Mouse (Mus musculus): ENCODE results near the gene Csf2ra.
"Not testable (repeated sequence)": the region's sequence is repeated elsewhere in the genome, so short reads cannot be mapped to it uniquely, and the experiment has no call there.

Csf2ra gene

DNA sequence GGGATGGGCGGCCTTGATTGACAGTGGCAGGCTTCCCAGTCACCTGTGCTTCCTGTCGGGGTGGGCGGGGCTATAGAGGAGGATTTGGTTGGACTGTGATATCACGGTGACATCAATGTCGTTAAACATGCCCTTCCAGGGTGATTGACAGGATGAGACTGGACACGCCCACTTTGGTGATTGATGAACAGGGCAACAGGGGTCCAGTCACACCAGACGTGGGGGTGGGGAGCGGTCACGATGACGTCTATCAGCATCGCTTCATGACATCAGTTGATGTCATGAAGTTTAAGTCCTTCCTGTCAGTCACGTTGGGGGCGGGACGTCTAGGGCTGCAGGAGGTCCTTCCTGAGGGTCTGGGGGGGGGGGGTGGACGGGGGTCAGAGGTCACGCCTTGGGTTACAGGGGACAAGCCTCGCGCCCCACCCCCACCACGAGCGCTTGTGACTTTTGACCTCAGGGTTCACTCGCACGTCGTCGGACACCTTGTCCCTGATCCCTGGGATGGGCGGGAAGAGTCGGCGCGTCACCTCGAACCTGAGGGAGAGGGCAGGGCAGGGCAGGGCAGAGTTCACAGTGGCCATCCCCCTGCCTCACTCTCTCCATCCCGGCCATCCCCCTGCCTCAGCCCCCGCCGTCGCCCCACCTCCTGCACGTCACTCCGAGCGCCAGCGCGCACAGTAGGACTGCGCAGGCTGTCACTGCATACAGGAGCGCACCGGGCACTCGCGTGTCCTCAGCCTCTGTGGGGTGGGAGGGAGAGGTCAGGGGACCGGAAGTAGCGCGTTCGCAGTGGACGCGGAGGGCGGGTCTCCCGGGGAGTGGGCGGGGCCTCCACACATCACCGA is 3.3 kb downstream of the Csf2ra start:
- DNase-seq (ENCODE audit: low spot score): peak; percentile 6

DNA sequence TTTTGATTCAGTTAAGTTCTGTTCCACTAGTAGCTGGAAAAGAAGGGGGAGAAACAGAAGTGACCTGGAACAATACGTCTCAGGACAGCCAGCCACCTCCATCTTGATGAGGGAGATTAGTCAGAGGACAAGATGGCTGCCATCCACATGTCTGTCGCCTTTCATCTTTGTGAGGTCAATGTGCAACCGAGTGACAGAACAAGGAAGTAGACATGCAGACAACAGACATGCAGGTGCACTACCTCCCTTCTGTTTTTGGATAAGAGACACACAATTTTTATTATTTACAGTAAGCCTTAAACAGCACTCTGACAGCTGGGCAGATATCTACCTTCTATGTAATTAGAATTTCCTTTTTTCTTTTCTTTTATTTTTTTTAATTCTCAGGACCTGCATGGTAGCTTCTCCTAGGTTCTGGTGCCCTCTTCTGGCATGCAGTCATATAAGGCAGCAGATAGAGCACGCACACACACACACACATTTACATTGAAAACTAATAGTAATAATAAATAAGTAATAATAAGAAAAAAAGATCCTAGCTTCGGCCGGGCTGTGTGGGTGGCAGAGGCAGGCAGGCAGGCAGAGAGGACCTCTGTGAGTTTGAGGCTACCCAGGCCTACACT is 4.4 kb downstream of the Csf2ra start:
- DNase-seq (ENCODE audit: low spot score): no peak

DNA sequence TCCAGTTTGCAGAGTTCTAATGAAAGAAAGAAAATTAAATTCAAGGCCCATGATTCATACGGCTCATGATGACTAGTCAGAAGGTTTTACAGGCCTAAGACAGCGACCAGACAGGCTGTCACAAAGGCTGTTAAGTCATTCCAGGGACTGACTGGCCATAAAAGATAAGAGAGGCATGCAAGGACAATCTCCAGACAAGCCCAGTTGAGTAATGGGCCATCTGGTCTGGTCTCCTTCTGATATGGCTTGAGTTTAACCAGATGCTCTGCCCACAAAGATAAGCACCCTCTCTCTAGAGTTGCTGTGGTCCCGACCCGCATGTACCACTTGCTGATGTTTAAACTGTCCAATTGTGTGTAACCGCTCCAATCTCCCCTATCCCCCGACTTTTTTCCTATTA is 20.7 kb downstream of the Csf2ra start:
- DNase-seq (ENCODE audit: low spot score): not testable (repeated sequence)

DNA sequence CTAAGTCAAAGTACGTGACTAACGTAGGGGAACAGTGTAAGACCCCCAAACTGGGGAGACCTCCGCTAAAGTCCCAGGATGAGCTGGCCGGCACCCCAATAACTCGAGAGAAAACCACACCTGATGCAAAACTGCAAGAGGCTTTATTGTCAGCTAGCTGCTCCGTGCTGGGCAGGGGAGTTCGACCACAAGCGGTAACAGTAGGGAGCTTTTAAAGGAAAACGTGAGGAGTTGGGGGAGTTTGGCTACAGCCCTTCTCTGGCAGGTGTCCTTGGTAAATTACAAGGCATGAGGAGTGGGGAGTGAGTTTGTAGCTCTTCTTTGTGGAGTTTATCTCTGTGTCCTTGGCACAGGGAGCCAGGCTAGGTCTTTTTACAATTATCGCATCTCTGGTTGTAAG is 28.4 kb downstream of the Csf2ra start:
- DNase-seq (ENCODE audit: low spot score): peak; percentile 15

DNA sequence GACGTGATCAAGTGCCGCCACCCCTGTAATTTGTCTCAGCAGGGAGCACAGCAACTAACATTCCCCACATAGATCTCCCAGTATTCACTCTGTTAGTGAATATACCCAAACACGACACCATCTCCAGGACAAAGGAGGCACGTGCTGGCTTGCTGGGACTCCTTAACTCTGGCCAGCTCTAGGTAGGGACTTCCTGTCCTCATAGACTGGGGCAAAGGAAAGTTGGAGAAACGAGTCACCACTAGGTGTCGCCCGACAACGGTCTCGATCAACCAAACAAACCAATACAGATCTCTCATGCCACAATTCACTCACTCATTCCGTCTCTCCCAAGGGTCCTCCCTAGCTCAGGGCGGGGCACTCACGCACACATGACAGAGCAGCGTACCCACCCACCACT is 28.9 kb downstream of the Csf2ra start:
- DNase-seq (ENCODE audit: low spot score): peak; percentile 77

DNA sequence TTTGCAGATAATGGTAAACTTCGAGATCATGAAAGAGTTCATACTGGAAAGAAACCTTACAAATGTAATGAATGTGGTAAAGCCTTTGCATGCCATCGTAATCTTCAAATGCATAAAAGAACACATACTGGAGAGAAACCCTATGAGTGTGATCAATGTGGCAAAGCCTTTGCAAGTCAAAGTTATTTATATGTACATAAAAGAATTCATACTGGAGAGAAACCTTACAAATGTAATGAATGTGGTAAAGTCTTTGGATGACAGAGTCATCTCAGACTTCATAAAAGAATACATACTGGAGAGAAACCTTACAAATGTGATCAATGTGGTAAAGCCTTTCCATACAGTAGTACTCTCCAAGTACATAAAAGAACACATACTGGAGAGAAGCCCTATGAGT is 44.6 kb downstream of the Csf2ra start, which contains the start of gene Gm6020:
Gene Gm6020 (plus strand): TSS at position 301 of the 400 bp plus-strand sequence.
- DNase-seq (ENCODE audit: low spot score): not testable (repeated sequence)

DNA sequence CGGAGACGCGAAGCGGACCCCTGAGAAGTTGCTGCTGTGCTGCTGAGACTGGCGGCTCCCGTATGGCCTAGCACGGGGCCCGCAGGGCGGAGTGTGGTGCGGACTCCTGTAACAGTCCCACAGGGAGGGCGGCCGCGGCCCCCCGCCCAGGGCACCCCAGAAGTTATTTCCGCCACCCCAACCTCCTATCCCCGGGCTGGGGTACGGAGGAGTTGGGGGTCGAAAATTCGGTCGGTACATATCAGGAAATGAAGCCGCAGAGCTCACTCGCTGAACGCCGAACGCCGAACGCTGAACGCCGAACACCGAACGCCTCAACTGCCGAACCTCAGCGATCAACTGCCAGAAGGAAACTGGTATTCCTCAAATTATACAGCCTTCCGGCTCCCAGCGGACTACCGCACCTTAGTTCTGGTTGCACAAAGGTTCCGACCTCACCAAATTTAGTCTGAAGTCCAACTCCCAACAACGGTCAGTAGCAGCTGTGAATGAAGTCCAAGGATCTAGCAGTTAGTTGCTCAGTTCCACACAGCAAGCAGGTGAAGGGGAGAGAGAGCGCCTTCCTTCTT is 52.4 kb downstream of the Csf2ra start, which contains the start of gene Gm7102:
Gene Gm7102 (minus strand): TSS at position 554 of the 569 bp plus-strand sequence.
- DNase-seq (ENCODE audit: low spot score): no peak
